Mouse (Mus musculus) megakaryocyte, embryonic 14.5 days (primary cell): ENCODE data around the gene Pik3ip1. TPM values are rescaled to one million over a fixed set of nuclear protein-coding genes. Genes with fewer than 3 reads are reported as not detected.

ENCODE experiments used
- H3K27me3 ChIP-seq: replicated peaks from 2 replicates; pipeline ENCODE3; 2012; ENCODE audit warnings: inconsistent platforms
- H3K36me3 ChIP-seq: replicated peaks from 2 replicates; pipeline ENCODE3; 2012; ENCODE audit warnings: low read length, inconsistent platforms, mixed read lengths
- H3K4me1 ChIP-seq: 2 replicates; pipeline ENCODE4 v1.6.1; 2012; ENCODE audit warnings: inconsistent platforms
- H3K4me3 ChIP-seq: replicated peaks from 2 replicates; pipeline ENCODE3; 2012; ENCODE audit warnings: moderate library complexity, mild to moderate bottlenecking, inconsistent platforms
- H3K9me3 ChIP-seq: 2 replicates; pipeline ENCODE4 v1.6.1; 2012; ENCODE audit warnings: inconsistent platforms
- FLI1 ChIP-seq: IDR thresholded peaks from 2 replicates; pipeline ENCODE4 v1.6.1; 2012; ENCODE audit warnings: low read length, inconsistent platforms, mixed read lengths
- GATA1 ChIP-seq: IDR thresholded peaks from 3 replicates; pipeline ENCODE4 v1.6.1; 2012; ENCODE audit warnings: mixed read lengths, low read length, inconsistent platforms, borderline replicate concordance
- polyA plus RNA-seq: library from polyadenylated mRNA; stranded (reverse); fragments of >175 nt; gene quantifications from 2 replicates; pipeline ENCODE4 v1.2.3, GENCODE M21; 2012; ENCODE audit warnings: low replicate concordance; ENCODE audit not compliant: insufficient read depth

Gene Pik3ip1
- polyA plus RNA-seq, 1 experiment: 33.7 TPM

DNA sequence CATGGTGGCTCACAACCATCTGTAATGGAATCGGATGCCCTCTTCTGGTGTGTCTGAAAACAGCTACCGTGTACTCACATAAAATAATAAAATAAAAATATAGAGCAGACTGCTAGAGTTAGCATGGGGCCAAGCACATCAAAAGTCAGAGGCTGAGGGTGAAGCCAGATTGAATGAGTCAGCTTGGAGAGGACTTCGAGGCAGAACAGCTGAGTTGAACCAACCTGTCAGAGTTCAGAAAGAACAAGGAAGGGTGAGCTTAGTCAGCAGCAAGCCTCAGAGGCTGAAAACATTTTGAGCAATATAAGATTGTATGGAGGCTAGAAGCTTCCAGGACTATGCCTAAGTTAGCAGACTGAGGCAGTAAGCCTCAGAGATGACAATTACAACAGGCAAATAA lies 11.9 kb upstream of the Pik3ip1 start:
- TF ChIP-seq GATA1 (no peak), FLI1 (no peak)
- Histone ChIP-seq H3K4me1 (peaks cover 24% of the 10 kb centered on the region), H3K9me3 (no peaks in the 10 kb centered on the region), H3K27me3 (no peaks in the 10 kb centered on the region), H3K4me3 (no peak overlapping the region), H3K36me3 (peaks cover 83% of the 10 kb centered on the region)

DNA sequence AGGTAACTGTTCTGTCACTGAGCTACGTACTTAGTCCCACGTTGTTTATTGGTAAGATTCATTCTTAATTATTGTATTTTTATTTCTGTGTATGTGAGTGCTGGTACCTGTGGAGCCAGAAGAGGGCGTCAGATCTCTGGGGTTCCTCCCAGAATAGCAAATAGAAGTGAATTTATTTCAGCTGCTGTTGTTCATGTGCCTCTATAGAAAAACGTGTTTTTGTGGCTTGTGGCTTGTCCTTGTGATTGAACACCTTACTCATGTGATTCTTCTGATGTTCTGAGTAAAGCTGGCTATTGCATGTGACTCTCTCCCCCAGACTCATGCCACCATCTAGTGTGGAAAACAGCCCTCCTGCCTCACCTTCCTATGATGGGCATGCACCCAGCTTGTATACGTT lies 1.9 kb upstream of the Pik3ip1 start:
- H3K9me3 ChIP-seq: no peaks in the 10 kb centered on the region; the same call in 1 of the 2 replicates
- H3K36me3 ChIP-seq: peaks cover 24% of the 10 kb centered on the region
- peaks cover 48% of the 10 kb centered on the region for H3K4me1 ChIP-seq
- TF ChIP-seq GATA1: no peak
- no peak for TF ChIP-seq FLI1
- no peak overlapping the region for H3K4me3 ChIP-seq
- no peaks in the 10 kb centered on the region for H3K27me3 ChIP-seq

DNA sequence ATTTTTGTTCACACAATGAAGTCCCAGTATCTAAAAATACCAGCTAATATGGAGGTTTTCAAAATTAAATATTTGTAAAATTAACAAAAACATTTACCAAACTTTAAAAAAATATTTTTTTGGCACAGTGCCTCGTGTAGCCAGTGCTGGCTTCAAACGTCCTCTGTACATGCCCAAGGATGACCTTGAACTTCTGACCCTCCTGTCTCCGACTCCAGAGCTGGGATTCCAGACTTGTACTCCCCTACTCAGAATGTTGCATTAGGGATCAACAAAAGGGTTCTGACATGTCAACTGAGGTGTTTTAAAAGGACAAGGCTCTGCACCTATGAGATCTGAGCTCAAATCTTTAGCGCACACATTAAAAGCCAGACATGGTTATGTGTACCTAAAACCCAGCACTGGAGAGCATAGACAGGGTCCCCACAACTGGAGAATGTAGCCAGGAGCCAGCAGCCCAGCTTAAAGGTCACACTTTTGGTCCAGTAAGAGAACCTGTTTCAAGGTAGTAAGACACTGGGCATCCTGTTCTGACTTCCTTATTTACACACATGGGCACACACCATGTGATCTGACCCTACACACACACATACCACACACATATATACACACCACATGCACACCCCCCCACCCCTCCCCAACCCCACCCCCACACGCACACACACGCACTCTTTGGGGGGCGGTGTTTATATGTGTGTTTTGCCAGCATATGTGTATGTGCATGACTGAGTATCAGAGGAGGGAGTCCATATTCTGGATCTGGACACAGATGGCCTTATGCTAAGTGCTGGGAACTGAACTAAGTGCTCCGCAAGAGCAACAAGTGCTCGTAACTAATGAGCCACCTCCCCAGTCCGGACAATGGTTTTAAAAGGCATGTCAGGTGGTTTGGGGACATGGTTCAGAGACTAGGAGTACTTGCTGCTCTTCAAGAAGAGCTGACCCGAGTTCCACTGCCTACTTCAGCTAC lies 1.1 kb upstream of the Pik3ip1 start:
- H3K36me3 ChIP-seq: peaks cover 23% of the 10 kb centered on the region
- peaks cover 49% of the 10 kb centered on the region for H3K4me1 ChIP-seq
- H3K4me3 ChIP-seq: peak overlapping the region; percentile 25
- no peak for TF ChIP-seq GATA1
- TF ChIP-seq FLI1: no peak
- no peaks in the 10 kb centered on the region for H3K27me3 ChIP-seq
- no peaks in the 10 kb centered on the region; the same call in 1 of the 2 replicates for H3K9me3 ChIP-seq

DNA sequence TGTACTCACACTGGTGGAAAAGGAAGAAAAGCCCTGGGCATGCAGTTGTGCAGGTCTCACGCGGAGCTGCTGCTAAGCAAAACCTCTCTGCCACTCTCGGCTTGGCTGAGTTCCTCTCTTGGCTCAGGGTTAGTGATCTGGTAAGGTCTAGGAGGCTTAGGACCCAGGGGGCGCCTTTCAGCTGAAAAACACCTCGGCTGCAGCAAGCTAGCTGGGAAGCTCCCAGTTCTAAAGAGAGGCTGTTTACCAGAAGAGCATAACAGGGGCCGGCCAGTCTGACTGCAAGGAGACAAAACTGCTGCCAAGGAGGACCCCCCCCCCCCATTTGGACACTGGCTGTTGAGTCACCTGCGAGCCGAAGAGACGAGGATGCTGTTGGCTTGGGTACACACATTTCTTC lies 365 bp downstream of the Pik3ip1 start:
- Histone ChIP-seq H3K36me3 (peaks cover 27% of the 10 kb centered on the region), H3K4me3 (peak overlapping the region; percentile 94), H3K27me3 (no peaks in the 10 kb centered on the region), H3K4me1 (peaks cover 63% of the 10 kb centered on the region), H3K9me3 (no peaks in the 10 kb centered on the region)
- TF ChIP-seq FLI1 (no peak), GATA1 (no peak)

DNA sequence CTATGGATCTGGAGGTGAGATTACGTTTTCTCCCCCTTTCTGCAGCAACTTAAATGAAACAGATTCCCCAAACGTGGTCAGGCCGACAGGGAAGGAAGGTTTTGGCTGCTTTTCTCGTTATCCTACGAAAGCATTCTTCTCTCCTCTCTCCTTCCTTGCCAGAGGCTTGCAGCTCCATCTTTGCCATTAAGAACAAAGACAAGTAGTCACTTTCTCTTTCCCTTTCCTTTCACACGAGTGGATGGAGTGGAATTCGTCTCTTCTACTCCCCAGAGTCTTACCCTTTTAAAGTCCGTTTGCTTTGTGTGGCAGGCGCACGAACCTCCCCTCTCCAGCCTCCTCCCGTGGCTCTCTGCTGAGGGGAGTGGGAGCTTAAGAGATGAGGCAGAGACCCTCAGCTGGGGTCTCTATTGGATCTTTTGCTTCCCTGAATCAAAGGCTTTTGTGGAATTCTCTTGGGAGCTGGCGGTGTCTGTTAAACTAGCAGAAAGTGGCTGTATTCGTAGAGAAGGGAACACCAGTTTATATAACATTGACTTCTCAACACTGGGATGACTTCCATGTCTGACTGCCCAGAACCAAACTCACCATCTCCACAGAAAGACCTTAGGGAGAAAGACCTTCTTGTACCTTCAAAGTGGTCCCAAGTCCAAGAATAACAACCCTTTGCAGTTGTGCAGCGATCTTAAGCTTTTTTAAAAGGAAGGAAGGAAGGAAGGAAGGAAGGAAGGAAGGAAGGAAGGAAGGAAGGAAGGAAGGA lies 970 bp downstream of the Pik3ip1 start:
- Histone ChIP-seq H3K27me3 (no peaks in the 10 kb centered on the region), H3K4me1 (peaks cover 69% of the 10 kb centered on the region), H3K36me3 (peaks cover 27% of the 10 kb centered on the region), H3K9me3 (no peaks in the 10 kb centered on the region), H3K4me3 (peak overlapping the region; percentile 94)
- TF ChIP-seq FLI1 (no peak), GATA1 (no peak)

DNA sequence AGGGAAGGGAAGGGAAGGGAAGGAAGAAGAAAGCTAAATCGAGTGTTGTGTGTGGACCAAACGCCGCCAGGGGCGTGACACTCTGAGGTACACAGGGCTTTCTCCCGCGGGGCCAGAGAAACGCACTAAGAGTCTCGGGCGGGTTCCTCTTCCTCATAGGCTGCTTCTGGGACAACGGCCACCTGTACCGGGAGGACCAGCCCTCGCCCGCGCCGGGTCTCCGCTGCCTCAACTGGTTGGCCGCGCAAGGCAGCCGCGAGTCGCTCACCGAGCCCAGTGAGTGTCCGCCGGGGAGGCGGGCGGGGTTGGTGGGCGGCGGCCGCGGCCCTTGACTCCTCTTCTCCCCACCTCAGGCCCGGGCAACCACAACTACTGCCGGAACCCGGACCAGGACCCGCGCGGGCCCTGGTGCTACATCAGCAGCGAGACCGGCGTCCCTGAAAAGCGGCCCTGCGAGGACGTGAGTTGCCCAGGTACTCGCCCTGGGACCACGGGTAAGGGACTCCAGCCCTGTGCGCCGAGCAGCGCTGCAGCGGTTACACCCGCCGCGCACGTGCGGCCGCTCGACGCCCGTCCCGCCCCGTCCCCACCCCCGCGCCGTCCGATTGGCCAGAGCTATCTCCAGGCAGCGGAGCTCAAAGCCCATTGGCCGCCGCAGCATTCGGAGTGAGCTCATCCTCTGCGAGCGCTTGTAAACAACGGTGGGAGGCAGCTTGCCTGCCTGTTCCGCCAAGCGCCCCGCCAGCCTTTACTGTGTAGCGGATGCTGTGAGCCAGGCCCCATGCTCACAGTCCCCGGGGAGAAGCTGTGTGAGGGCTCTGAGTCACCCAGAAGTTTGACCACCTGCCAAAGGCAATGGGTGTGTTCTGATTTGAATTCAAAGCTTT lies 1.8 kb downstream of the Pik3ip1 start:
- H3K27me3 ChIP-seq: no peaks in the 10 kb centered on the region
- H3K4me1 ChIP-seq: peaks cover 78% of the 10 kb centered on the region
- H3K9me3 ChIP-seq: no peaks in the 10 kb centered on the region
- H3K36me3 ChIP-seq: peaks cover 30% of the 10 kb centered on the region
- TF ChIP-seq FLI1: no peak
- TF ChIP-seq GATA1: no peak
- peak overlapping the region; percentile 94 for H3K4me3 ChIP-seq

DNA sequence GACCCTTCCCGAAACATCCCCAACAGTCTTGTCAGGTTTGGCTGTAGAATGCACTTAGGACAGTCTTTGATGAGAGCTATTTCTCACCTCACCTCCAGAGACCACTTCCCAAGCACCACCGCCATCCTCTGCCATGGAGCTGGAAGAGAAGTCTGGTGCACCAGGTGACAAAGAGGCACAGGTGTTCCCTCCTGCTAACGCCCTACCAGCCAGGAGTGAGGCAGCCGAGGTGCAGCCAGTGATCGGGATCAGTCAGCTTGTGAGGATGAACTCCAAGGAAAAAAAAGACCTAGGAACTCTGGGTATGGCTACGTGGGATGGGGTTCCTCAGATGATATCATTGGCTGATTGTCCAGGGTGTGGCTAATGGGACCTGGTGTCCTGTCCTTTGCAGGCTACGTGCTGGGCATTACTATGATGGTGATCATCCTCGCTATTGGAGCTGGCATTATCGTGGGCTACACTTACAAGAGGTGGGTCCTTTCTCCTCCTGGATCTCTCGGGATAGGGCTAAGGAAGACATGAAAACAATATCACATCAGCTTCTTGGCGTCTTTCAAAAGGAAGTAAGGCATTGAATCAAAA lies 3.0 kb downstream of the Pik3ip1 start:
- TF ChIP-seq FLI1 (no peak), GATA1 (no peak)
- no peaks in the 10 kb centered on the region for H3K9me3 ChIP-seq
- H3K4me1 ChIP-seq: peaks cover 89% of the 10 kb centered on the region
- H3K27me3 ChIP-seq: no peaks in the 10 kb centered on the region
- H3K36me3 ChIP-seq: peaks cover 42% of the 10 kb centered on the region
- peak overlapping the region; percentile 44 for H3K4me3 ChIP-seq

DNA sequence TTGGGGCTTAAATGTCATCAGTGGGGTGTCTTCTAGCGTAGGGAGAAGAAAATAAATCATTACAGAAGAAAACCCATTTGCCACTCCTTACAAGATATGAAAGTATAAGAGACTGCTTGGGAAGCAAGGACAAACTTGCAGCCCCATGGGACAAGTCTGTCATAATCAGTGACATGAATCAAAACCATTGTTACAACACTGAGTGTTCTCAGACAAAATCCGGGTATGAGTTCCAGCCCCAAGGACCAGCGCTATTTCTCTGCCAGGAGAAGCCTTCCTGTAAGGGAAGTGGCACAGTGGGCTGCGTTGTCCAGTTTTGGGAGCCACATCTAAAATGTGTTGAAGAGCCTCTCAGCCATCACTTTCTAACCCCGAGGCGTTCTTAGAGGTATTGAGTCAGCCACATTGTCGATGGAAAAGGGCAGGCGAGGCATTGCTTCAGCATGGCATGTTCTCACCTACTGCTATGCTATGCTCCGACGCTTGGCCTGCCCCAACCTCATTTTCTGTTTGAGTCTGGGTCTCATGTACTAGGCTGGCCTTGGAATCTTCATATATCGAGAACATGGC lies 4.0 kb downstream of the Pik3ip1 start:
- no peak for TF ChIP-seq FLI1
- TF ChIP-seq GATA1: no peak
- no peaks in the 10 kb centered on the region for H3K9me3 ChIP-seq
- H3K4me3 ChIP-seq: no peak overlapping the region
- peaks cover 82% of the 10 kb centered on the region for H3K4me1 ChIP-seq
- H3K27me3 ChIP-seq: no peaks in the 10 kb centered on the region
- peaks cover 50% of the 10 kb centered on the region for H3K36me3 ChIP-seq

DNA sequence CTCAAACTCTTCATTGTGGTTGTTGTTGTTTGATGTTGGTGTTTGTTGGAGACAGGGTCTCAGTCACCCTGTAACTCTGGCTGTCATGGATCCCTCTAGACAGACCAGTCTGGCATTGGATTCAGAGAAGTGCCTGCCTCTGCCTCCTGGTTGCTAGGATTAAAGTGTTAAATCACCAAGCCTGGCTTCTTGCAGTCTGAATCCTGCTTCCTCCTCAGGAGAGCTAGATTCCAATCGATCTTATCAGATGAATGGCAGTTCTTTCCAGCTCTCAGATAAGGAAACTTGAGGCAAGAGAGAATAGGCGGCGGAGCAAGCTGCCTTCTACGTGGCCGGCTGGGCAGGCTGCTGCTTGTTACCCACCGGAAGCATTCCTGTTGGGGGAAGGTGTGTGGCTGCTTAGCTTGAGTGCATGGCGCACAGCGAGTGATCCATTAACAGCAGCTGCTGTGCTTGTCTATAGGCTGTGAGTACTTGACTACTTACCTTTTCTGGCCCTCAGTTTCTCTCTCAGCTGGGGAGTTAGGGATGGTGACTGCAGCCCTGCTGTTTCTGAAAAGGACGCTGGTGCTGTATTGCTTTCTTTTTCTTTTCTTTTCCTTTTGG lies 4.6 kb downstream of the Pik3ip1 start:
- no peaks in the 10 kb centered on the region for H3K9me3 ChIP-seq
- H3K36me3 ChIP-seq: peaks cover 55% of the 10 kb centered on the region
- H3K4me3 ChIP-seq: peak overlapping the region; percentile 66
- H3K27me3 ChIP-seq: no peaks in the 10 kb centered on the region
- TF ChIP-seq GATA1 (no peak), FLI1 (no peak)
- H3K4me1 ChIP-seq: peaks cover 80% of the 10 kb centered on the region
